Mouse (Mus musculus): Measurements from ENCODE around the gene Rab20. TPM values are rescaled to one million over a fixed set of nuclear protein-coding genes. Genes with fewer than 3 reads are reported as not detected.
"Not testable (repeated sequence)": the region's sequence is repeated elsewhere in the genome, so short reads cannot be mapped to it uniquely, and the experiment has no call there.

The Rab20 gene
- total RNA-seq, 4 experiments from 2014 or later, result 3.8 to 5.2 (median 4.3) TPM

- DNase-seq (ENCODE audit: low spot score in 2 of 2), result no peak
Measured at GRCm38 (mm10) chr8:11481876-11482275, 3.4 kb upstream of the Rab20 start.

DNA sequence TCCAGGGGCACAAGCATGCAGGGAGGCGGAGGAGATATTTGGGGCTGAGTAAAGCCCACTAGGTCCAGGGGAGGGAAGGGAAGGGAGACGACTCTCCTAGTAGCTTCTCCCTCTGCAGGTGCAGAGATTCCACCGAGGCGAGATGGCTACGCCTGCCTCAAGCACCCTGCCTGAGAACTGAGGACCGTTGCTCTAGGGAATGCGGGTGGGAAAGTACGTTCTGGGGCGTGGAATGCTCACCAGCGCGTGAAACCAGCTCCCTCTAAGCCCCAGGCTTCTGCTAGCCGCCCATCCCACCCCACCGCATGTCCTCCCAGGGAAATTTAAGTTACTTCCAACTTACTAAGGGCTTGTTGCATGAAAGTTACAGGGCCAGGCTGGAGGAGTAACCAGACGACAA lies 1.1 kb upstream of the Rab20 start:
- DNase-seq (ENCODE audit: low spot score in 2 of 2), result no peak

DNA sequence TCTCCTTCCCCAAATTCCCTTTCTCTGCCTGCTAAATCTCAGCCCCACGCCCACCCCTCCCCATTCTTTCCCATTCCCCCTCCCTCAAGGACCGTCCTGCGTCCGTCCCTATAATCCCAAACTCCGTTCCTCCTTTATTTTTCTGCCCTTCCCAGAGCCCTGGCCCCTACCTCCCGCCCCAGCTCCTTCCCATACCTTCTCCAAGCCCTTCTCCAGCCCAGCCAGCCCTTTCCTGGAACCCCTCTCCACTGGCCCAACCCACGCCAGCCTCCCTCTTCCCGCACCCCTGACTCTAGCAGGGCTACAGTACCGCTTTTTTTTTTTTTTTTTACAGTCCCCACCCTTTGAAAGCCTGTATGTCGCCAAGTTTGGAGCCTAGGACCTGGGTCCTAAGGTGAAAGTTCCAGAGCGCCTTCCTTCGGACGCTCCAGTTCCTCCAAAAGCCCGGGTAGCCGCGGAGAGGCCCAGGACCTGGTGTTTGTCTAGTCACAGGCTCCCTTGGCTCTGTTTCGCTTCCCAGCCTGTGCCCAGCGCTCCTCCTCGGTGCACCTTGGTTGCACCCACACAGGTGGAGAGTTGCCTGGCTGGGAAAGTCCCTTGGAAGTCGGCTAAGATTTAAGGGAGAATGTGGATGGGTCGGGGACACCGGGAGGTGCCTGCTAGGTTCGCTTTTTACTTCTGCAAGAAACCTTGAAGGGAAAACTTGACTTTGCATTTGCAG lies 457 bp upstream of the Rab20 start:
- no peak for DNase-seq (ENCODE audit: low spot score in 2 of 2)

GRCm38 (mm10) chr8:11477178-11477553 lies 1.3 kb downstream of the Rab20 start:
- DNase-seq (ENCODE audit: low spot score in 2 of 2), result no peak

DNA sequence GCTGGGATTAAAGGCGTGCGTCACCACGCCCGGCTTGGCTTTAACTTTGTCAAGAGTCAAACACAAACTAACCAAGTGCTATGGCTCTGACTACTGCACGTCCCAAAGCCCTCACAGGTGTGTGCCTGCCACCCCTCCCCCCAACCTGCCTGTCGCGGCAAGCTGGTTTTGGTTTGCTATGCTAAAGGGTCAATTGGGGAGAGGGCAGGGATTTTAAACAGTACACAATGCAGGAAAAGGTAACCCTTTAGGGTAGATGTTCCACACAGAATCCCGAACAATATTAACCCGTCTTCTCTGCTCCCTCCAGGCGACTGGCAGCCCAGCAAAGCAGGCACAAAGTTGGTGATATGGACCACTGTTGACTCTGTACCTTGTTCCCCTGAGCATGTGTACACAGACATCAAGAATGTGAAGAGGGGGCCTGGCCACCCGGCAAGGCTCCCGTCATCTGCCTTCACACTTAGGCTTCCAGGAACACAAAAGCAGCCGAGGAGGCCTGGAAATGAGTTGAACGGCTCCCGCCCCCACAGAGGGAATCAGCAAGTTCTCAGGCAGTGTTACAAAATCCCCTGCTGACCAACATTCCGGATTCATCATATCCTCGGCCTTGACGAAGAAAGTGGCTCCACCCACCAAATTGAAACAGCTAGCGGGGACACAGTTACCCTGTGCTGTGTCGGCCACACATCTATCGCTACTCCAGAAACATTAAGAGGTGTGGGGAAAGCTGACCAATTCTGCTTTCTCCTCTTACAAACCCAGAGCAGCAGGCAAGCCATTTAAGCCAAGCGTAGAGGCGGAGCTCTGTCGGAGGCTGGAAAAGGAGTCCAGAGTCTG lies 2.0 kb downstream of the Rab20 start:
- peak; percentile 20 to 37 for DNase-seq (ENCODE audit: low spot score in 2 of 2)

GRCm38 (mm10) chr8:11475876-11476275 lies 2.6 kb downstream of the Rab20 start:
- DNase-seq (ENCODE audit: low spot score in 2 of 2), result no peak

- DNase-seq (ENCODE audit: low spot score in 2 of 2), result no peak
Measured at GRCm38 (mm10) chr8:11475397-11475796, 3.1 kb downstream of the Rab20 start.

GRCm38 (mm10) chr8:11473072-11473471 lies 5.4 kb downstream of the Rab20 start:
- DNase-seq (ENCODE audit: low spot score in 2 of 2), result no peak

- DNase-seq (ENCODE audit: low spot score in 2 of 2), result no peak
Measured at GRCm38 (mm10) chr8:11471309-11471708, 7.2 kb downstream of the Rab20 start.

DNA sequence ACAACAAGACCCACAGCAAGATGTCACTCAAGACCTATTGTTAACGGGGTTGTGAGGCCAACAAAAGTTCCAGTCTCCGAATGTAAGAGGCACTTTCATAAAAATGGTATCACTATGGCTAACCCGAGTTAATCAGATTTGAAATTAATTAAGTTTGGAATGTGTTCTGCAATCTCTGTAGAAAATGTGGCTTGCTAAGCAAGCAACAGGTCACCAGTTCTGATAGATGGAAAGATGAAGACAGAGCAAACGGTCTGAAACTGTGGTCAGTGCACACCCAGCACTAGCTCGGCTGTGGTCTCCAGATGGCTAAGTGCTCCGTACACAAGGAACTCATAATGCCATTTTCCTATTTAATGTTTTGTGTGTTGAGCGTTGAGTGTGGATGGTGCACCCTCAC lies 7.8 kb downstream of the Rab20 start:
- DNase-seq (ENCODE audit: low spot score in 2 of 2), result no peak

GRCm38 (mm10) chr8:11469095-11469494 lies 9.4 kb downstream of the Rab20 start:
- no peak for DNase-seq (ENCODE audit: low spot score in 2 of 2)

- not testable (repeated sequence) for DNase-seq (ENCODE audit: low spot score in 2 of 2)
Measured at GRCm38 (mm10) chr8:11466528-11466927, 12.0 kb downstream of the Rab20 start.

GRCm38 (mm10) chr8:11465619-11466018 lies 12.9 kb downstream of the Rab20 start:
- DNase-seq (ENCODE audit: low spot score in 2 of 2), result no peak

- DNase-seq (ENCODE audit: low spot score in 2 of 2), result no peak
Measured at GRCm38 (mm10) chr8:11464707-11464964, 13.9 kb downstream of the Rab20 start.

GRCm38 (mm10) chr8:11463889-11464706 lies 14.4 kb downstream of the Rab20 start:
- no peak for DNase-seq (ENCODE audit: low spot score in 2 of 2)

DNA sequence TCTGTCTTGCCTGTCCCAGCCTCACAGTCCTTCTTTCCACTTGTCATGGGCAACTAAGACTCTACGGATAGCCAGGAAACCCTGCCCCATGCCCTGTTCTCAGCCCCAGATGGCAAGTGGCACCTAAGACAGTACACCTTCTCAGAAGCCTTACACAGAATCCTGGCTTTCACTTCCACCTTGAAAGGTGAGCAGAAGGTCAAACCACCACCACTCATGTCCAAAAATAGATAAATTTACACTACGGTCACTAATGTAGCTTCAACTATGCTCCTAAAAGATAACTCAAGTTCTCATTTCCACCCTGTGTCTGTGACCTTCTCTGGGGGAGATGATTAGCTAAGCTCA lies 15.0 kb downstream of the Rab20 start:
- no peak for DNase-seq (ENCODE audit: low spot score in 2 of 2)

DNA sequence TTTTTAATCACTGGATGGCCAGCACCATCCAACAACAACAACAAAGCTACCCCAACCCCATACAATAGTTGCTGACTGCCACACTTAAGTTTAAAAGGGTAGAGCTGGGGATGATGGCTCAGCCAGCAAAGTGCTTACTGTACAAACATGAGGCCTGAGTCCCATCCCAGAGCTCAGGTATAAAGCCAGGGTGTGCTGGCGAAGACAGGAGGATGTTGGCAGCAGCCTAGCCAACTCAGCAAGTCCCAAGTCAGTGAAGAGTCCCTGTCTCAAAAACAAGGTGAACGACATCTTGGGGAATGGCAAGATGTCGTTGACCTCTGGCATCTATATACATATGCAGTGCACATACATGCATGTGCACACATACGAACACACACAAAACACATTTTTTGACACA lies 15.9 kb downstream of the Rab20 start:
- DNase-seq (ENCODE audit: low spot score in 2 of 2), result no peak

DNA sequence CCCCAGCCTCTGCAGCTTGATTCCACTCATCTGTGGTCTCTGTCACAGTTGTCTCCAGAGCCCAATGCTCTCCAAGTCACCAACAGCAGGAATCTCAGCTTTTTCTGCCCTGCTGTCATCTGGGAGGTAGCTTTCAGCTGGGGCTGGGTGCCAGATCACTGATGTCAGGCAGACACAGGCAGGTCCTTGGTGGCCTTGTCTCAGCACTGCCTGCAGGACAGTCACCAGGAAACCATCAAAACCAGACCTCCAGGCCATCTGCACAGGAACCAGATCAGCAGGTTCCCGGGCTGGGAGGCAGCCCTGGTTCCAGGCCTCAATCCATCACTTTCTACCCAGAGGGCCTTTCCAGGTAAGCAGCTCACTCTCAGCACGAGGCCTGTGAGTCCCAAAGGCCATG lies 16.7 kb downstream of the Rab20 start:
- no peak for DNase-seq (ENCODE audit: low spot score in 2 of 2)

DNA sequence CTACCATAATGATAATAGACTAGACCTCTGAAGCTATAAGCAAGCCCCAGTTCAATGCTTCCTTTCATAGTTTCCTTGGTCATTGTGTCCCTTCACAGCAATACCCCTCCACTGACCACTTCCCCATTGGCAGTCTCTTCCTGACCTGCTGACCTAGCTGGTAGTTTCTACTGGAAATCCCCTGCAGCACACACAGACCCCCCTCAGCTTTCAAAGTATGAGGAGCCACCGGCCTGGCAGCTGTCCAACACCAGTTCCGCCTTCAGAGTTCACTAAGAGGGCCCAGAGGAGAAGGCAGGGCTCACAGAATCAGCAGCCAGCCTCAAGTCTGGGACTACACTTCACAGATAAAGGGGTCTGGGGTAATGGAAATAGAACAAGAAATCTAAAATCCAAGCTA lies 17.6 kb downstream of the Rab20 start:
- no peak for DNase-seq (ENCODE audit: low spot score in 2 of 2)

DNA sequence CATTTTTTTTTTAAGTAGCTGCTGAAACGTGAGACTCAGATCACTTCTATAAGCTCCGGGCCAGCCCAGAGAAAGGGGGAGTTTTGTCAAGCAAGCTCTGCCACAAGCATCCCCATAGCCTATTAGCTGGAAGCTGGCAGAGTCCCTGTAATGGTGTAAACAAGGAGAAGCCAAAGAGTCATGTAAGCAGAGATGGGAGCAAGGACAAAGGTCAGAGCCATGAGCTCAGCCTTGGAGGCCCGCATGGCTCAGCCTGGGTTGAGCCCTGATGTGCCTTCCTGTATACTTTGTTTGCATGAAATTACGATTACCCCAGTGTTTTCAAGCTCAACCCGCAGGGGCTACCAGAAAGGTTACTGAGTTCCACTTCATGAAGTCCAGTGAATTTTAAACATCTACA lies 19.5 kb downstream of the Rab20 start:
- DNase-seq (ENCODE audit: low spot score in 2 of 2), result no peak

GRCm38 (mm10) chr8:11457981-11458836 lies 20.3 kb downstream of the Rab20 start:
- no peak for DNase-seq (ENCODE audit: low spot score in 2 of 2)
